Mouse (Mus musculus) bone marrow, adult 2 months (tissue): ENCODE data around the gene Ceacam2. TPM values are rescaled to one million over a fixed set of nuclear protein-coding genes. Genes with fewer than 3 reads are reported as not detected.
"Not testable (repeated sequence)": the region's sequence is repeated elsewhere in the genome, so short reads cannot be mapped to it uniquely, and the experiment has no call there.

Experiments used
- H3K27ac ChIP-seq: fragments of 200-500 bp; 2 replicates; pipeline ENCODE4 v1.5.1; 2012; ENCODE audit warnings: low read depth, mild to moderate bottlenecking, control low read depth, inconsistent platforms, low read length; ENCODE audit not compliant: control insufficient read depth, poor library complexity, insufficient read depth
- H3K4me1 ChIP-seq: fragments of 200-500 bp; 2 replicates; pipeline ENCODE4 v1.6.1; 2011; ENCODE audit warnings: low read length; ENCODE audit not compliant: control insufficient read depth, insufficient read depth
- H3K4me3 ChIP-seq: fragments of 200-500 bp; replicated peaks from 2 replicates; pipeline ENCODE3; 2011; ENCODE audit warnings: mild to moderate bottlenecking, low read depth, low read length, control low read depth; ENCODE audit not compliant: control insufficient read depth
- CTCF ChIP-seq: fragments of 200-500 bp; IDR thresholded peaks from 2 replicates; pipeline ENCODE4 v1.5.1; 2011; ENCODE audit warnings: low read length, control low read depth; ENCODE audit not compliant: control insufficient read depth, insufficient read depth
- POLR2A ChIP-seq: fragments of 200-500 bp; IDR thresholded peaks from 2 replicates; pipeline ENCODE4 v1.6.1; 2011; ENCODE audit warnings: low read depth, mild to moderate bottlenecking, control low read depth, low read length, borderline replicate concordance; ENCODE audit not compliant: control insufficient read depth
- WGBS: fragments of 180-500 bp; shearing (Covaris S2); methylation state at CpG from one replicate; pipeline ENCODE4 v1.1.7; 2018; 5-methylcytosine and 5-hydroxymethylcytosine counted together
- polyA plus RNA-seq: library from polyadenylated mRNA; stranded (reverse); fragments of >200 nt; gene quantifications from 2 replicates; pipeline ENCODE4 v1.2.4, GENCODE M21; 2011; ENCODE audit warnings: low replicate concordance; ENCODE audit not compliant: missing spikeins, insufficient read depth, insufficient read length

The Ceacam2 gene
- not detected in 2 replicates for polyA plus RNA-seq

GRCm38 (mm10) chr7:25539376-25539907 lies at the start of gene Ceacam2:
Gene Ceacam2, minus strand, starts transcription at chr7:25539857.
- not testable (repeated sequence) for H3K27ac ChIP-seq, H3K4me3 ChIP-seq, H3K4me1 ChIP-seq
- WGBS: 22% methylated on average over 3 of the region's 3 CpGs

GRCm38 (mm10) chr7:25585351-25586204 lies 45.9 kb upstream of the Ceacam2 start:
- no peak overlapping the region for H3K4me3 ChIP-seq
- TF ChIP-seq CTCF (no peak), POLR2A (no peak)
- no peaks in the 10 kb centered on the region; the same call in 1 of the 2 replicates for H3K4me1 ChIP-seq
- 68% methylated on average over 9 of the region's 9 CpGs for WGBS
- peak overlapping the region; percentile 44 for H3K27ac ChIP-seq

GRCm38 (mm10) chr7:25584651-25585050 lies 45.0 kb upstream of the Ceacam2 start:
- Histone ChIP-seq H3K27ac (no peak overlapping the region), H3K4me3 (no peak overlapping the region), H3K4me1 (no peaks in the 10 kb centered on the region; the same call in 1 of the 2 replicates)
- TF ChIP-seq CTCF (no peak), POLR2A (no peak)
- WGBS: 71% methylated on average over 5 of the region's 5 CpGs

DNA sequence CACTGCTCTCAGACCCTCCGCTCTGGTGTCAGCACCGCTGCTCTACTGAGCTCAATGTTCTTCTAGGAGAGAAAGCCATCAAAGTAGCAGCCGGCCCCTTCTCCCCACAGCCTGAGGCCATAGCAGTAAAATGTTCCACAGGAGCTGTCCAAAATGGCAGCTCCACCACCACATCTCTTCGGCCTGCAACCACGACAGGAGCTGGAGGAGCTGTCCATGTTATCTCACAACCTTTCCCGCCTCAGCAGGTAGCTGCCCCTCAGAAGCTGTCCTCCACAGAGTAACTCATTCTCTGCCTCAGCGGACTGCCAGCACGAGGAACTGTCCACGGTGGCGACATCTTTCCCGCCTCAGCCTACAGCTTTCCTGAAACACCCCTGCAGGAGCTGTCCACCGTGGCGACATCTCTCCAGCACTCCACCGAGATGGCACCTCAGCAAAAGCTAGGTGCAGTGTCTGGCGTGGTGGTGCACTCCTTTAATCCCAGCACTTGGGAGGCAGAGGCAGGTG lies 42.7 kb upstream of the Ceacam2 start:
- H3K27ac ChIP-seq: no peak overlapping the region
- no peak overlapping the region for H3K4me3 ChIP-seq
- no peaks in the 10 kb centered on the region; the same call in 1 of the 2 replicates for H3K4me1 ChIP-seq
- TF ChIP-seq CTCF (no peak), POLR2A (no peak)
- WGBS: 81% methylated on average over 15 of the region's 15 CpGs

GRCm38 (mm10) chr7:25579441-25579840 lies 39.8 kb upstream of the Ceacam2 start:
- no peak overlapping the region for H3K4me3 ChIP-seq
- H3K4me1 ChIP-seq: peaks cover 4% of the 10 kb centered on the region
- TF ChIP-seq POLR2A (no peak), CTCF (no peak)
- WGBS: 44% methylated on average over 10 of the region's 10 CpGs
- no peak overlapping the region for H3K27ac ChIP-seq

DNA sequence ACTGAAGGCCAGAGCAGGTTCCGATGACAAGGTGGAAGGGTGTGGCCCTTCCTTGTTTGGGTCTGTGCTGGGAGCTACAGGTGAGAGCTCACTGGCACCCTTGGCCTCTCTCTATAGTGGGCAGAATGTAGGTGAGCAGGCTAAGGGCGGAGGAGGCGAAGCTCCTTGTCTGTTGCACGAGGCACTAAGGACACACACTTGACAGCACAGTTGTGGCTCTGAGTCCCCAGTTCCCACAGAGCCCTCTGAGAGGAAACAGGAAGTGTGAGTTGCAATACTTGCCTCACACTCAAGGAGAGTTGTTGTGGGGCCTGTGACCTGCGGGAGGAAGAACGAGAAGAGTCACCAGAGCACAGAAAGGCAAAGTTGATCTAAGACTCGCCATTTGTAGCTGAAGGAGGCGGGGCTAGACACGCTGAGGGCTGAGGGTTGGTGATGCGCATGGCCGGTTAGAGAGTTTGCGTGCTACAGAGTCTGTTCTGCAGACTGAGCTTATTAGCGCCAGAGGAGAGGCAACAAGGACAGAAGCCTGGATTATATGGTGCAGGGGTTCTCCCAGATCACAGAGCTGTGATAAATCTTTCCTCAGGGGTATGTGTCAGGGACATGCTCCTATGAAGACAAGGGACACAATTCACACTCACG lies 37.3 kb upstream of the Ceacam2 start:
- WGBS: 30% methylated on average over 14 of the region's 14 CpGs
- H3K4me1 ChIP-seq, H3K4me3 ChIP-seq: not testable (repeated sequence)
- H3K27ac ChIP-seq: peak overlapping the region; percentile 93

DNA sequence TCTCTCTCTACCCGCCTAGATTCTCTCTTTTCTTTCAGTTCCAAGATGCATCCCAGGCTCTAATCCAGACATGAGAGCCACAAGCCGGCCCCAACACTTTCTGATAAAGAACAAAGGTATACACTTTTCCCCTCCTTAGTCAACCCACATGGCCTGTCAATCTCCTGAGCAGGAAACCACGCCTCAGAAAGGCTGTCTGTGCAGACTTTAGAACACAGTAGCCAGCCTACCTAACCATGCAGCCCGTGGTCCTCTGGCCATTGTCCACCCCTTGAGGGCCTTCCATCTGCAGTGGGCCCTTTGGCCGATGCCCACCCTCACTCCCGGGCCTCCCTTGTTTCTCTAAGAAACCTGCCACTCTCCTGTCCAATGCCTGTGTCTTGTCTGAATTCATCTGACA lies 36.7 kb upstream of the Ceacam2 start:
- 43% methylated on average over 6 of the region's 6 CpGs for WGBS
- peak overlapping the region; percentile 93 for H3K27ac ChIP-seq
- H3K4me3 ChIP-seq, H3K4me1 ChIP-seq: not testable (repeated sequence)

GRCm38 (mm10) chr7:25575870-25576269 lies 36.2 kb upstream of the Ceacam2 start:
- peaks cover 4% of the 10 kb centered on the region for H3K4me1 ChIP-seq
- 61% methylated on average over 8 of the region's 8 CpGs for WGBS
- H3K27ac ChIP-seq: no peak overlapping the region
- TF ChIP-seq CTCF (no peak), POLR2A (no peak)
- H3K4me3 ChIP-seq: no peak overlapping the region

GRCm38 (mm10) chr7:25575105-25575504 lies 35.4 kb upstream of the Ceacam2 start:
- WGBS: 81% methylated on average over 5 of the region's 5 CpGs
- TF ChIP-seq CTCF: no peak
- no peak overlapping the region for H3K27ac ChIP-seq
- H3K4me3 ChIP-seq: no peak overlapping the region
- peaks cover 4% of the 10 kb centered on the region for H3K4me1 ChIP-seq

DNA sequence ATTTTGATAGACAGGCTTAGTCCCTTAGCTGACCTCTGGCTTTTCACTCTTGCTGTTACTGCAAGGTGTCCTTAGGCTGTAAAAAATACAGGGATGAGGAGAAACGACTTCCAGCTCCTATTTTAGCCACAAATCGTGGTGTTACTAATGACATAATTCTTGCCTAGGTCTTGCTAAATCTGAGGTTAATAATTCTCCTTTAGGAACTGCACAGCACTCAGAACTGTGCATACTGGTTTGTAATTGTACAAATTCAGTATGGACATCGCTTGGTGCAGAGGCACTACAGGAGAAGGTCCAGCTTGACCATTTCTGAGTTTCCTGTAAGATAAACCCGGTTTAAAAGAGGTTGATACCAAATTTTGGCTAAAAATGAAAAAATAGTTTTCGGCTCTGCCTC lies 34.1 kb upstream of the Ceacam2 start:
- 60% methylated on average over 5 of the region's 5 CpGs for WGBS
- not testable (repeated sequence) for H3K4me3 ChIP-seq, H3K4me1 ChIP-seq, H3K27ac ChIP-seq
